Mouse (Mus musculus): ENCODE data around the gene Gmppb.

- TF ChIP-seq CTCF (IDR thresholded peaks at IDR 0.05; ENCODE audit: low read depth), result no peak
- TF ChIP-seq EP300 (IDR thresholded peaks at IDR 0.05; ENCODE audit: low read depth), result no peak
Observed at GRCm38 (mm10) chr9:108055061-108055460, 6.0 kb downstream of the Gmppb start.

Measured in liver, embryonic 14.5 days (tissue).